Mouse (Mus musculus): ENCODE measurements around the gene Clmp. TPM values are rescaled to one million over a fixed set of nuclear protein-coding genes. Genes with fewer than 3 reads are reported as not detected.
"Not testable (repeated sequence)": the region's sequence is repeated elsewhere in the genome, so short reads cannot be mapped to it uniquely, and the experiment has no call there.

Clmp gene
- polyA plus RNA-seq, 1 experiment from 2014 or later, result 59.6 TPM

- H3K4me2 ChIP-seq (replicated peaks); H3K9me3 ChIP-seq (replicated peaks); ATAC-seq (ENCODE audit: low FRiP score); H3K27me3 ChIP-seq; H3K27ac ChIP-seq; H3K4me1 ChIP-seq; H3K4me3 ChIP-seq; H3K9ac ChIP-seq: not testable (repeated sequence)
- WGBS, result 83% methylated on average over 6 of the region's 6 CpGs
- peaks cover 13% of the 10 kb centered on the region; the same call in 1 of the 2 replicates for H3K36me3 ChIP-seq
Observed at GRCm38 (mm10) chr9:40773142-40773541, 87.4 kb downstream of the Clmp start.

GRCm38 (mm10) chr9:40773869-40774268, 88.1 kb downstream of the Clmp start:
- Histone ChIP-seq H3K4me3 (no peak overlapping the region), H3K4me1 (peaks cover 5% of the 10 kb centered on the region; the same call in 1 of the 2 replicates), H3K36me3 (peaks cover 13% of the 10 kb centered on the region; the same call in 1 of the 2 replicates), H3K4me2 (replicated peaks) (no peak overlapping the region), H3K27me3 (no peaks in the 10 kb centered on the region), H3K27ac (no peak overlapping the region), H3K9me3 (replicated peaks) (no peaks in the 10 kb centered on the region), H3K9ac (no peak overlapping the region)
- no peak for ATAC-seq (ENCODE audit: low FRiP score)
- 89% methylated on average over 4 of the region's 4 CpGs for WGBS

GRCm38 (mm10) chr9:40776044-40776443, 90.3 kb downstream of the Clmp start:
- Histone ChIP-seq H3K9ac (no peak overlapping the region), H3K27ac (no peak overlapping the region), H3K9me3 (replicated peaks) (no peaks in the 10 kb centered on the region), H3K27me3 (no peaks in the 10 kb centered on the region), H3K36me3 (peaks cover 13% of the 10 kb centered on the region; the same call in 1 of the 2 replicates), H3K4me2 (replicated peaks) (no peak overlapping the region), H3K4me3 (no peak overlapping the region), H3K4me1 (no peaks in the 10 kb centered on the region)
- no peak for ATAC-seq (ENCODE audit: low FRiP score)
- WGBS, result 76% methylated on average over 1 of the region's 1 CpGs

GRCm38 (mm10) chr9:40776459-40777248, 90.9 kb downstream of the Clmp start:
- Histone ChIP-seq H3K4me2 (replicated peaks) (no peak overlapping the region), H3K27ac (no peak overlapping the region), H3K27me3 (no peaks in the 10 kb centered on the region), H3K4me3 (no peak overlapping the region), H3K9ac (no peak overlapping the region), H3K4me1 (no peaks in the 10 kb centered on the region), H3K36me3 (peaks cover 13% of the 10 kb centered on the region; the same call in 1 of the 2 replicates), H3K9me3 (replicated peaks) (no peaks in the 10 kb centered on the region)
- WGBS, result 77% methylated on average over 11 of the region's 11 CpGs
- no peak for ATAC-seq (ENCODE audit: low FRiP score)

GRCm38 (mm10) chr9:40780111-40780510, 94.3 kb downstream of the Clmp start:
- Histone ChIP-seq H3K36me3 (peaks cover 6% of the 10 kb centered on the region), H3K9me3 (replicated peaks) (no peaks in the 10 kb centered on the region), H3K9ac (no peak overlapping the region), H3K4me1 (peaks cover 19% of the 10 kb centered on the region), H3K4me3 (no peak overlapping the region), H3K4me2 (replicated peaks) (no peak overlapping the region), H3K27me3 (no peaks in the 10 kb centered on the region), H3K27ac (no peak overlapping the region)
- WGBS, result 76% methylated on average over 3 of the region's 3 CpGs
- no peak for ATAC-seq (ENCODE audit: low FRiP score)

GRCm38 (mm10) chr9:40780892-40781725, 95.3 kb downstream of the Clmp start:
- H3K36me3 ChIP-seq, result peaks cover 6% of the 10 kb centered on the region
- no peak overlapping the region for H3K4me2 ChIP-seq (replicated peaks)
- 79% methylated on average over 11 of the region's 11 CpGs for WGBS
- no peaks in the 10 kb centered on the region for H3K9me3 ChIP-seq (replicated peaks)
- no peak for ATAC-seq (ENCODE audit: low FRiP score)
- H3K27me3 ChIP-seq, result no peaks in the 10 kb centered on the region
- H3K9ac ChIP-seq, result no peak overlapping the region
- peak overlapping the region; percentile 17; the same call in 1 of the 2 replicates for H3K27ac ChIP-seq
- no peak overlapping the region for H3K4me3 ChIP-seq
- peaks cover 25% of the 10 kb centered on the region for H3K4me1 ChIP-seq

- Histone ChIP-seq H3K9ac (no peak overlapping the region), H3K4me3 (no peak overlapping the region), H3K9me3 (replicated peaks) (no peaks in the 10 kb centered on the region), H3K27ac (no peak overlapping the region), H3K36me3 (peaks cover 6% of the 10 kb centered on the region), H3K4me2 (replicated peaks) (peak overlapping the region; percentile 15; the same call in 1 of the 2 replicates), H3K27me3 (no peaks in the 10 kb centered on the region), H3K4me1 (peaks cover 25% of the 10 kb centered on the region)
- 46% methylated on average over 26 of the region's 26 CpGs for WGBS
- ATAC-seq (ENCODE audit: low FRiP score), result no peak
Observed at GRCm38 (mm10) chr9:40781726-40782581, 96.2 kb downstream of the Clmp start.

GRCm38 (mm10) chr9:40783641-40784373, 98.0 kb downstream of the Clmp start:
- H3K9me3 ChIP-seq (replicated peaks), result no peaks in the 10 kb centered on the region
- no peaks in the 10 kb centered on the region for H3K27me3 ChIP-seq
- H3K27ac ChIP-seq, result peak overlapping the region; percentile 74
- H3K36me3 ChIP-seq, result peaks cover 6% of the 10 kb centered on the region
- WGBS, result 5% methylated on average over 13 of the region's 13 CpGs
- ATAC-seq (ENCODE audit: low FRiP score), result 0 out of 2 replicates have a peak, but pooled peaks have one; percentile 25
- H3K4me1 ChIP-seq, result peaks cover 25% of the 10 kb centered on the region
- peak overlapping the region; percentile 32; the same call in 1 of the 2 replicates for H3K4me2 ChIP-seq (replicated peaks)
- no peak overlapping the region for H3K9ac ChIP-seq
- H3K4me3 ChIP-seq, result no peak overlapping the region

- Histone ChIP-seq H3K4me2 (replicated peaks) (peak overlapping the region; percentile 32), H3K4me1 (peaks cover 25% of the 10 kb centered on the region), H3K4me3 (no peak overlapping the region), H3K27me3 (no peaks in the 10 kb centered on the region), H3K9me3 (replicated peaks) (no peaks in the 10 kb centered on the region), H3K9ac (no peak overlapping the region), H3K27ac (peak overlapping the region; percentile 74), H3K36me3 (peaks cover 6% of the 10 kb centered on the region)
- WGBS, result 10% methylated on average over 9 of the region's 9 CpGs
- ATAC-seq (ENCODE audit: low FRiP score), result no peak
Observed at GRCm38 (mm10) chr9:40784374-40784967, 98.7 kb downstream of the Clmp start.

GRCm38 (mm10) chr9:40785452-40785851, 99.7 kb downstream of the Clmp start:
- WGBS, result 62% methylated on average over 6 of the region's 6 CpGs
- Histone ChIP-seq H3K9ac (no peak overlapping the region), H3K27ac (peak overlapping the region; percentile 58)

GRCm38 (mm10) chr9:40786820-40787219, 101.1 kb downstream of the Clmp start:
- H3K9ac ChIP-seq; H3K36me3 ChIP-seq; ATAC-seq (ENCODE audit: low FRiP score); H3K4me2 ChIP-seq (replicated peaks); H3K27ac ChIP-seq; H3K27me3 ChIP-seq; H3K9me3 ChIP-seq (replicated peaks); H3K4me3 ChIP-seq: not testable (repeated sequence)
- H3K4me1 ChIP-seq, result peaks cover 25% of the 10 kb centered on the region
- WGBS, result 97% methylated on average over 6 of the region's 6 CpGs

More at GRCm38 (mm10) chr9:40785452-40785851, 99.7 kb downstream of the Clmp start:
- H3K9me3 ChIP-seq (replicated peaks), result no peaks in the 10 kb centered on the region
- H3K4me3 ChIP-seq, result no peak overlapping the region
- H3K4me1 ChIP-seq, result peaks cover 25% of the 10 kb centered on the region
- H3K27me3 ChIP-seq, result no peaks in the 10 kb centered on the region
- H3K36me3 ChIP-seq, result peaks cover 6% of the 10 kb centered on the region
- ATAC-seq (ENCODE audit: low FRiP score), result no peak
- H3K4me2 ChIP-seq (replicated peaks), result no peak overlapping the region
